Mouse (Mus musculus): Measurements from ENCODE around the gene Pdk2.

Gene Pdk2

GRCm38 (mm10) chr11:94986435-94986834, 54.7 kb downstream of the Pdk2 start:
- no peak for DNase-seq (ENCODE audit: low read depth)

GRCm38 (mm10) chr11:94985822-94986221, 55.3 kb downstream of the Pdk2 start:
- no peak for DNase-seq (ENCODE audit: low read depth)

GRCm38 (mm10) chr11:94985140-94985539, 56.0 kb downstream of the Pdk2 start:
- no peak for DNase-seq (ENCODE audit: low read depth)

- DNase-seq (ENCODE audit: low read depth) = no peak
Measured at GRCm38 (mm10) chr11:94979462-94980179, 61.5 kb downstream of the Pdk2 start.

- DNase-seq (ENCODE audit: low read depth) = peak; percentile 94
Measured at GRCm38 (mm10) chr11:94978947-94979346, 62.2 kb downstream of the Pdk2 start.

GRCm38 (mm10) chr11:94978178-94978915, 62.8 kb downstream of the Pdk2 start:
- DNase-seq (ENCODE audit: low read depth) = no peak

Data from c-Kit-positive CD71-negative TER-119-negative erythroid progenitor cells, embryonic 14.5 days (primary cell).